Mouse (Mus musculus) lung, embryonic 15.5 days (tissue): ENCODE measurements around the gene Tap1. TPM values are rescaled to one million over a fixed set of nuclear protein-coding genes. Genes with fewer than 3 reads are reported as not detected.

Source experiments
- ATAC-seq: fragments of 200-750 bp; cut with Nextera tagmentation; 2 replicates; pipeline ENCODE4 v1.8.0; 2017; ENCODE audit warnings: moderate number of reproducible peaks, borderline replicate concordance; ENCODE audit not compliant: low FRiP score, low TSS enrichment; ENCODE audit errors: extremely low read depth
- H3K27ac ChIP-seq: fragments of 300-500 bp; sonication (generic); 2 replicates; pipeline ENCODE4 v1.5.1; 2015; ENCODE audit warnings: moderate library complexity, mild to moderate bottlenecking, inconsistent platforms
- H3K27me3 ChIP-seq: fragments of 300-500 bp; sonication (generic); 2 replicates; pipeline ENCODE4 v1.6.1; 2015; ENCODE audit warnings: inconsistent platforms
- H3K36me3 ChIP-seq: fragments of 300-500 bp; sonication (generic); 2 replicates; pipeline ENCODE4 v1.6.1; 2015; ENCODE audit warnings: inconsistent platforms
- H3K4me1 ChIP-seq: fragments of 300-500 bp; sonication (generic); 2 replicates; pipeline ENCODE4 v1.6.1; 2015; ENCODE audit warnings: inconsistent platforms
- H3K4me2 ChIP-seq: fragments of 300-500 bp; sonication (generic); 2 replicates; pipeline ENCODE4 v1.6.1; 2015; ENCODE audit warnings: inconsistent platforms, mild to moderate bottlenecking, moderate library complexity
- H3K4me3 ChIP-seq: fragments of 300-500 bp; sonication (generic); 2 replicates; pipeline ENCODE4 v1.5.1; 2015; ENCODE audit warnings: mild to moderate bottlenecking, inconsistent platforms
- H3K9ac ChIP-seq: fragments of 300-500 bp; sonication (generic); 2 replicates; pipeline ENCODE4 v1.6.1; 2015; ENCODE audit warnings: inconsistent platforms
- H3K9me3 ChIP-seq: fragments of 300-500 bp; sonication (generic); 2 replicates; pipeline ENCODE4 v1.6.1; 2016; ENCODE audit warnings: inconsistent platforms
- WGBS: fragments of 180-500 bp; shearing (Covaris S2); methylation state at CpG from one replicate; pipeline ENCODE4 v1.1.7; 2015; 5-methylcytosine and 5-hydroxymethylcytosine counted together
- polyA plus RNA-seq: library from polyadenylated mRNA; unstranded; fragments of >200 nt; fragmentation: Nextera tagmentation; extraction: Ambion mirVana; gene quantifications from 2 replicates; pipeline ENCODE4 v1.2.1, GENCODE M21; 2015

Gene Tap1
- polyA plus RNA-seq, 1 experiment from 2014 or later: 7.6 TPM

- H3K27me3 ChIP-seq: peaks cover 27% of the 10 kb centered on the region
- H3K27ac ChIP-seq: no peak overlapping the region
- H3K4me3 ChIP-seq: no peak overlapping the region
- ATAC-seq: no peak
- no peak overlapping the region for H3K9ac ChIP-seq
- no peak overlapping the region for H3K4me2 ChIP-seq
- no peaks in the 10 kb centered on the region for H3K36me3 ChIP-seq
- 61% methylated on average over 15 of the region's 15 CpGs for WGBS
- peaks cover 15% of the 10 kb centered on the region for H3K4me1 ChIP-seq
- no peaks in the 10 kb centered on the region for H3K9me3 ChIP-seq
Observed at GRCm38 (mm10) chr17:34183564-34184219, 3.7 kb upstream of the Tap1 start.

- no peak for ATAC-seq
Observed at GRCm38 (mm10) chr17:34185526-34185925, 1.8 kb upstream of the Tap1 start.

GRCm38 (mm10) chr17:34186885-34187260 lies 480 bp upstream of the Tap1 start:
- H3K27me3 ChIP-seq: peaks cover 27% of the 10 kb centered on the region
- ATAC-seq: no peak; the same call in 1 of the 2 replicates
- H3K4me1 ChIP-seq: peaks cover 15% of the 10 kb centered on the region
- H3K36me3 ChIP-seq: no peaks in the 10 kb centered on the region
- peak overlapping the region; percentile 96 for H3K4me2 ChIP-seq
- peak overlapping the region; percentile 44 for H3K9ac ChIP-seq
- H3K9me3 ChIP-seq: no peaks in the 10 kb centered on the region
- 0 out of 2 replicates have a peak overlapping the region, but pooled peaks have one; percentile 73 for H3K27ac ChIP-seq
- 7% methylated on average over 14 of the region's 14 CpGs for WGBS
- H3K4me3 ChIP-seq: peak overlapping the region; percentile 63

More at GRCm38 (mm10) chr17:34185526-34185925, 1.8 kb upstream of the Tap1 start:
- Histone ChIP-seq H3K9me3 (no peaks in the 10 kb centered on the region), H3K4me2 (no peak overlapping the region), H3K27me3 (peaks cover 27% of the 10 kb centered on the region), H3K27ac (no peak overlapping the region), H3K4me1 (peaks cover 15% of the 10 kb centered on the region), H3K36me3 (no peaks in the 10 kb centered on the region), H3K4me3 (no peak overlapping the region), H3K9ac (no peak overlapping the region)
- WGBS: 81% methylated on average over 9 of the region's 9 CpGs

- Histone ChIP-seq H3K9me3 (no peaks in the 10 kb centered on the region), H3K9ac (peak overlapping the region; percentile 69), H3K4me2 (peak overlapping the region; percentile 96), H3K4me3 (peak overlapping the region; percentile 63), H3K27ac (peak overlapping the region; percentile 73), H3K36me3 (no peaks in the 10 kb centered on the region), H3K27me3 (peaks cover 37% of the 10 kb centered on the region), H3K4me1 (peaks cover 15% of the 10 kb centered on the region)
- WGBS: 5% methylated on average over 20 of the region's 20 CpGs
- ATAC-seq: no peak
Observed at GRCm38 (mm10) chr17:34188010-34188409, 657 bp downstream of the Tap1 start.

- H3K27me3 ChIP-seq: peaks cover 37% of the 10 kb centered on the region
Observed at GRCm38 (mm10) chr17:34188986-34189385, 1.6 kb downstream of the Tap1 start.

GRCm38 (mm10) chr17:34192852-34193251 lies 5.5 kb downstream of the Tap1 start:
- WGBS: 17% methylated on average over 16 of the region's 16 CpGs
- Histone ChIP-seq H3K9me3 (no peaks in the 10 kb centered on the region), H3K4me2 (no peak overlapping the region), H3K27me3 (peaks cover 55% of the 10 kb centered on the region), H3K36me3 (no peaks in the 10 kb centered on the region), H3K4me3 (no peak overlapping the region), H3K27ac (no peak overlapping the region), H3K9ac (no peak overlapping the region), H3K4me1 (peaks cover 9% of the 10 kb centered on the region)
- no peak for ATAC-seq

More at GRCm38 (mm10) chr17:34188986-34189385, 1.6 kb downstream of the Tap1 start:
- ATAC-seq: no peak
- H3K4me2 ChIP-seq: no peak overlapping the region
- WGBS: 55% methylated on average over 6 of the region's 6 CpGs
- no peaks in the 10 kb centered on the region for H3K36me3 ChIP-seq
- H3K4me3 ChIP-seq: no peak overlapping the region
- no peak overlapping the region for H3K27ac ChIP-seq
- no peaks in the 10 kb centered on the region for H3K9me3 ChIP-seq
- H3K9ac ChIP-seq: no peak overlapping the region
- H3K4me1 ChIP-seq: peaks cover 15% of the 10 kb centered on the region

GRCm38 (mm10) chr17:34193468-34193867 lies 6.1 kb downstream of the Tap1 start:
- no peak for ATAC-seq
- no peak overlapping the region for H3K4me2 ChIP-seq
- H3K36me3 ChIP-seq: no peaks in the 10 kb centered on the region
- no peak overlapping the region for H3K27ac ChIP-seq
- 47% methylated on average over 8 of the region's 8 CpGs for WGBS
- no peak overlapping the region for H3K4me3 ChIP-seq
- H3K4me1 ChIP-seq: peaks cover 5% of the 10 kb centered on the region; the same call in 1 of the 2 replicates
- peaks cover 61% of the 10 kb centered on the region for H3K27me3 ChIP-seq
- H3K9ac ChIP-seq: no peak overlapping the region
- H3K9me3 ChIP-seq: no peaks in the 10 kb centered on the region

- H3K27me3 ChIP-seq: peaks cover 68% of the 10 kb centered on the region
- H3K36me3 ChIP-seq: no peaks in the 10 kb centered on the region
- no peak overlapping the region for H3K9ac ChIP-seq
- H3K4me2 ChIP-seq: no peak overlapping the region
- H3K4me3 ChIP-seq: no peak overlapping the region
- peaks cover 5% of the 10 kb centered on the region; the same call in 1 of the 2 replicates for H3K4me1 ChIP-seq
- H3K27ac ChIP-seq: no peak overlapping the region
- WGBS: 76% methylated on average over 4 of the region's 4 CpGs
- H3K9me3 ChIP-seq: no peaks in the 10 kb centered on the region
- ATAC-seq: no peak
Observed at GRCm38 (mm10) chr17:34194723-34195122, 7.4 kb downstream of the Tap1 start.

GRCm38 (mm10) chr17:34196491-34196890 lies 9.1 kb downstream of the Tap1 start:
- Histone ChIP-seq H3K9ac (no peak overlapping the region), H3K27me3 (peaks cover 68% of the 10 kb centered on the region), H3K36me3 (no peaks in the 10 kb centered on the region), H3K4me2 (no peak overlapping the region), H3K4me1 (peaks cover 5% of the 10 kb centered on the region; the same call in 1 of the 2 replicates), H3K9me3 (no peaks in the 10 kb centered on the region), H3K4me3 (no peak overlapping the region), H3K27ac (no peak overlapping the region)
- no peak for ATAC-seq
- 28% methylated on average over 12 of the region's 12 CpGs for WGBS

- H3K9ac ChIP-seq: peak within 1 kb of the TSS; percentile 45
- ATAC-seq: peak; percentile 78
- H3K9me3 ChIP-seq: no peaks in the 10 kb centered on the region
- peak within 1 kb of the TSS; percentile 73 for H3K4me2 ChIP-seq
- H3K4me3 ChIP-seq: peak within 1 kb of the TSS; percentile 51
- H3K27ac ChIP-seq: no peak within 1 kb of the TSS
- H3K4me1 ChIP-seq: peaks cover 5% of the 10 kb centered on the region; the same call in 1 of the 2 replicates
- peaks cover 65% of the 10 kb centered on the region for H3K27me3 ChIP-seq
- 5% methylated on average over 40 of the region's 41 CpGs for WGBS
- no peaks in the 10 kb centered on the region for H3K36me3 ChIP-seq
Observed at GRCm38 (mm10) chr17:34196941-34197894, 9.9 kb downstream of the Tap1 start, which contains the start of gene Psmb8. Psmb8 (plus strand) TSS chr17:34197721.

GRCm38 (mm10) chr17:34197904-34198520 lies 10.7 kb downstream of the Tap1 start:
- peak overlapping the region; percentile 73 for H3K4me2 ChIP-seq
- no peaks in the 10 kb centered on the region for H3K9me3 ChIP-seq
- no peaks in the 10 kb centered on the region for H3K36me3 ChIP-seq
- WGBS: 3% methylated on average over 32 of the region's 32 CpGs
- H3K4me3 ChIP-seq: peak overlapping the region; percentile 51
- H3K4me1 ChIP-seq: peaks cover 5% of the 10 kb centered on the region; the same call in 1 of the 2 replicates
- peak overlapping the region; percentile 45 for H3K9ac ChIP-seq
- no peak overlapping the region for H3K27ac ChIP-seq
- H3K27me3 ChIP-seq: peaks cover 57% of the 10 kb centered on the region
- ATAC-seq: no peak
